Mouse (Mus musculus): ENCODE results near the gene Ddx56.
A peak's percentile ranks its signal among the peaks of the same experiment; 100 is the strongest.

The Ddx56 gene

GRCm38 (mm10) chr11:6267320-6268254, at the start of gene Ddx56:
Gene Ddx56, minus strand, starts transcription at chr11:6267772.
- peak; percentile 91 for DNase-seq

GRCm38 (mm10) chr11:6316821-6317220, 49.2 kb upstream of the Ddx56 start:
- DNase-seq = no peak

- DNase-seq = no peak
Measured at GRCm38 (mm10) chr11:6313874-6314406, 46.4 kb upstream of the Ddx56 start.

- peak; percentile 28 for DNase-seq
Measured at GRCm38 (mm10) chr11:6308181-6308580, 40.6 kb upstream of the Ddx56 start.

- DNase-seq = no peak
Measured at GRCm38 (mm10) chr11:6305943-6306430, 38.4 kb upstream of the Ddx56 start.

DNA sequence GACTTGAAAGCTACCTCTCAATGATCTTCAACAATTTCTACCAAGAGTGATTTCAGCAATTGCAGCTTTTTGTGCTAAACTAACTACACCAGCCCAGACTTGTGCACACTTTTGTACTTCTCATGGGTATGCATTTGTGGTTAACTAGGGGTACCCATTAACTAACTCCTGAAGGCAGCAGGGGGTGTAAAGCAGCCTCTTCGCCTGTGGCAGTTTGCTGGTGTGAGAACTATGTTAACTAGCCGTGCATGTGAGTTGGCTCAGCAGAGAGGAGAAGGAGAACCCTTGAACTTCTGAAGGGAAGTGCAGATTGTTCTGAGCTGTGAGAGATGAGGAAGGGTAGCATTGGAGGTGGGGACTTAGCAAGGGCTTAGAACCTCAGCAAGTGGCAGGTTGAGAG, 35.2 kb upstream of the Ddx56 start:
- no peak for DNase-seq

DNA sequence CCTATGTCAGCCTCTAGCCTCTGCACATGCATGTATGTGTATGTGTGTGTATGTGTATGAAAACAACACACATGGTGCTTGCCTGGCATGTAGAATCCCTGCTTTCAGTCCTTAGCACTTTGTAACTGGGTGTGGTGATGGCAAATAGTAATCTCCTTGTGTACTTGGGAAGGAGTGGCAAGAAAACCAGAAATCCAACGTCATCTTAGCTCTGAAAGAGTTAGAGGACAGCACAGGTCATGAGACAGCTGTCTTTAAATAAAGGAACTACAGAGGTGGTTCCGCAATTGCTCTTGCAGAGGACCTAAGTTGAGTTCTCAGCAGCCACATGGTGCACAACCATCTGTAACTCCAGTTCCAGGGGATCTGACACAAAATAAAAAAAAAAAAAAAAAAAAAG, 31.9 kb upstream of the Ddx56 start:
- DNase-seq = no peak

DNA sequence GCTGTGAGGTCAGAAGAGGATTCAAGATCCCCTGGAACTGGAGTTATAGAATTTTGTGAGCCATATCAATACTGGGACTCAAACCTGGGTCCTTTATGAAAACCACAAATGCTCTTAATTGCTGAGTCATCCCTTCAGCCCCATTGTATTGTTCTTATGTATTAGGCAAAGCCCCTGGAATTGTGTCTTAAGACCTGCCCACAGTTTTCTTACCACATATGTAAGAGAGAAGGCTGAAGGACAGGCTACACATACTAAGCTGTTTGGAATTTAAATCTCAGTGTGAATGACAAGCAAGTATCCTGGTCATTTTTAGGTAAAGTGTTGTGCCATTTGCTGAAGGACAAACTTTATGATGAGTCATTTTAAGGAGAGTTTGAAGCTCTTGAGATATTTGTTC, 28.5 kb upstream of the Ddx56 start:
- DNase-seq = no peak

GRCm38 (mm10) chr11:6294632-6295031, 27.1 kb upstream of the Ddx56 start:
- no peak for DNase-seq

DNA sequence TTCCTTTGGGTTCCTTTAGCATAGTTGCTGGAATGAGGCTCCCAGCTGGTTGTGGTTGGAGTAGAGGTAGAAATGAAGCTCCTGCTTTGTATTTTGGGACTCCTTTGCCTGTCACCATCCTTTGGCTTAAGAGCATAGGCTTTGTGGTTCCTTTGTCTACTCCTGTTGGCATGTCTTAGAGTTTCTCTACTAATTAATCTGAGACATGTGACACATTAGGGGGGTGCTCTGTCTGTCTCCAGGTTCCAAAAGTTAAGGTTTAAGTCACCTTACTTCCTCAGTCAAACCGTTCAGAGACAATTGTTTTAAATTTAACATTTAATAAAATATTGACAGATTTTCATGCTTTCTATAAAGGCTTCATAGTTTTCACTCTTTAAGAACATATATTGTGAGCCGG, 26.0 kb upstream of the Ddx56 start:
- DNase-seq = no peak

GRCm38 (mm10) chr11:6292988-6293349, 25.4 kb upstream of the Ddx56 start:
- no peak for DNase-seq

DNA sequence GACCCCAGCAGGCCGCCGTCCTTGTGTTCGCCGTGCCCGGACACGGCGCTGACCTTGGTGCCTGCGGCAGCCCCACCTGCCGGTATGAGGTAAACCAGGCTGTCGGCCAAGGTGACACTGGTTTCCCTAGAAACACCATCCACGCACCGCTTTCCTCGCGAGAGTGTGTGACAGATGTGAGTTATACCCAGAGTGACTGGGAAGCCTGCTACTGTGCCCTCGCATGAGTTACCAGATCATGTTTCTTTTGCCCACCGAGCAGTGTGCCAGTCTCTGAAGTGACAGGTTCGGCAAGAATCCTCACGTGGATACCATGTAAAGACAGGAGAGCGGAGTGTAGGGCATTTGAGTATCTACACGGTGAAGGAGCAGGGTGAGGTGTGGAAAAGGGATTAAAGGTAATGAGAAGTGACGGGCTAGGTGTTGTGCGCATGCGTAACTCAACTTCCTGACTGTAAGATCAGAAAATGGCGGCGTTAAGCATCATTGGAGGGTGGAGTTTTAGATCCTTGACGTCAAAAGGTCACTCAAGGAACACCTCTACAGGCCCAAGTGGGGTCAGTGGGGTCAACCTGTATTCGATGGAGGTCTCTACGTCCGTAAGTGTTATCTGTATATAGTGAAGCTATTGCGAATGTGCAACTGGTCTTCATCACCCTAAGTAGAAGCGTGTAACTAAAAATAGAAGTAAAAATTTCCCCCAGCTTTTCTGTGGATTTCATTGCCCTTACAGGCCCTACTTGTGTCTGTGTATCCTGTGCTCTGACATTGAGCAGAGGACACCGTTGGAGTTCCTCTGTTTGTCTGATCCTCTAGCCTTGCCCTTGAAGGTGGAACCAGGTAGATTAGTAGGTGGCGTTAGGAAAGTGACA, 24.8 kb upstream of the Ddx56 start:
- DNase-seq = no peak

DNA sequence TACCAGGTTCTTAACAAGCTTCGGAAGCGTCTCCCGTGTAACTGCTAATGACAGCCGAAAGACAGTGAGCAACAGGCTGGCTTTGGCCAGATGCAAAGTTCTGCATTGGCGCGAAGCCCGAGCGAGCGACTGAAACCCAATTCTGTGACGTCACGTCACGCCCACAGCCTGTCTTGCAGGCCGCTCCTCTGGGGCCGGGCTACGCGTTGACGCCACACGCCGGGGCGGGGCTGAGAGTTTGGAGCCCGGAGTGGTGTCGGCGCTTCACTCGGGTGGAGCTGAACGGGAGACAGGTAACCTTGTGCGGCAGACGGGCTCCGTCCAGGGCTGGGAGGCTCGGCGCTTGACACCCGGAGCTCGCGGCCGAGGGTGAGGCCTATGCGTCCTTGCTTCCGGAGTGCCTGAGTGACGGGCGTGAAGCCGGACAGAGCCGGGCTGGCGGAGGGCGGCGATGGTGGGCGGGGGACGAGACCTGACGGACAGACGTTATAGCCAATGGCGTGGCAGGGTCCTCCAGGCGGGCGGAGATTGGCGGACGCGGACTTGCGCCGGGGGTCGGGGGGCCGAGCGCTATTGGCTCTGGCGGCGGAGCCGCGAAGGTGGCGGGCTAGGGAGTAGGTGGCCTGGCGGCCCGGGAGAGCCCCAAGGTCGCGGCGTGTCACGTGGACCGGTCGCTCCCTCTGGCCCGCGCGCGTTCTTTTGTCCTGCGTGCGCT, 24.0 kb upstream of the Ddx56 start, which contains the start of gene Ogdh:
Gene Ogdh, plus strand, starts transcription at position 233 of the 715 bp plus-strand sequence.
- peak; percentile 100 for DNase-seq

DNA sequence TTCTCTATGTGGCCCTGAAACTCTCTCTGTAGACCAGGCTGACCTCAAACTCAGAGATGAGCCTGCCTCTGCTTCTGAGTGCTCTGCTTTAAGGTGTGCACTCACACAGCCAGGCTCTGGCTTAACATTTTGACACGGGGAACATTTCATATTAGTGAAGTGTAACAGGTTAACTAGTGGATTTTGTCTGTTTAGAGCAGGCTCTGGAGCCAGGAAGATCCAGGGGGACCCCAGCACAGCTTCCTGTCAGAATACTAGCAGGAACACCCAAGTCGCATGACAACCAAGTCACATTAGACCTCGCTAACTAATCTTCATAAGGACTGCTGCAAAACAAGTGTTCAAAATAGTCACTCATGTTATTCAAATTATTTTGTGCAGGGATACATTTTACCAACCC, 23.3 kb upstream of the Ddx56 start:
- DNase-seq = no peak

- DNase-seq = no peak
Measured at GRCm38 (mm10) chr11:6290138-6290537, 22.6 kb upstream of the Ddx56 start.

GRCm38 (mm10) chr11:6282940-6283339, 15.4 kb upstream of the Ddx56 start:
- DNase-seq = no peak

GRCm38 (mm10) chr11:6276466-6276865, 8.9 kb upstream of the Ddx56 start:
- DNase-seq = no peak

DNA sequence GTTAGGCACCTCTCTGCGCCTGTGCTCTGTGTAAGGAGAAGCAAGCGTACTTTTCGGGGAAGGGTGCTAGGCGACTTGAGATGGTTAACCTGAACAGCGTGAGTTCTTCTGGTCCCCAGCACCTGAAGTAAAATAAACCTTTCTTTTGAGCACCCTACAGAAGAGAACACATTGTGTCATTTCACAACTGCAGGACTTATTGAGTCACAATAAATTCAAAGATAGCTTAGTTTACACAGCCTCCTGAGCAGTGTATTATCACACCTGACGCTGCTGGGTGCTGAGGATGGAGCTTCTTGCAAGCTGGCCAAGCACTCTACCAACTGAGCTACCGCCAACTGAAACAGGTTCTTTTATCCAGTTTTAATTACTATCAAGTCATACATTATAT, 7.5 kb upstream of the Ddx56 start:
- no peak for DNase-seq

DNA sequence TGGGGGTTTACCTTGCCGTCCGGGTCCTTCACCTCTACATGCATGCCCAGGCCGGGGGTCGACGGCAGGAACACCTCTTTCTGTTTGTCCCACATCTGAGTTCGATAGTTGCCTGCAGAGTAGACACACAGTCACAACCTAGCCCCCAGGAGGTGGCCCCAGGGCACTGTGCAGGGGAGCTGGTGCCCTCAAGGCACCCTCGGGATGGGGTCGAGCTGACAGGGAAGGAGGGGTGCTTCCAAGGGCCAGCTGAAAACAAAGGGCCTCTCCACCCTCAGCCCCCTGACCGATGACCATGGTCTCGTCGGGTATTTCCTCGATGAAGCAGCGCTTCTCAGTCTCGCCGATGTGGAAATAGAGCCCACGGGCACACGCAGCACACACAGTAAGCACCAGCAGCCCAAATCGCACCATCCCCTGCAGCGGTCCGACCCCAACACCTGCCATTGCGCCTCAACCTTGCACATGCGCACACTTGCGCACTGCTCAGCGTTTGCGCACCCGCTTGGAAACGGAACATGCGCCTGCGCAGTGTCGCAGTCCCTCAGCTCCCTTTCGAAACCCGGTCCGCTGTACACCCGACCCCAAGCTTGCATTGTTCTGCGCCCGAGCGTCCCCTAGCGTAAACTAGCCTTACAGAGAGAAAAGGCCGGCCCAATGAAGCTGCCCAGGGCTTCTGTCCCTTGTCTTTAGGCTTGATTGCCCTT, 7.0 kb upstream of the Ddx56 start, which contains the start of gene Tmed4:
Gene Tmed4, minus strand, starts transcription at position 484 of the 707 bp plus-strand sequence.
- DNase-seq = peak; percentile 99

DNA sequence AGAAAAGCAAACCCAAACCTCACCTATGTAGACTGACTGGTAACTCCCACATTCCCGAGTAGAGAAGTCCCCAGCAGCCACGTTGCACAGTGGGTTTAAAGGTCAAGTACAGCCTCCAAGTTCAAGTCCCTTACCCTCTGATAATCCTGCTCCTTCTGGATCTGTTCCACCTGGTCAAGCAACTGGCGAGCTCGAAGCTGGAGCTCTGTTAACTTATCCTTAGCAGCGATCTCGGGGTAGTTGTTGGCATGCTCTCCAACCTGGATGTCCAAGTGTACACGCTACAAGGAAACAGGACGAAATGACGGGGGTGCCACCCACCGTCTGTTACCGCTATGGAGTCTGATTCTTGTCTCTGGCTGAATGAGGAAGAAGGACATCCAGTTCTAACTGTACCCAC, 6.0 kb upstream of the Ddx56 start:
- peak; percentile 33 for DNase-seq

- DNase-seq = no peak
Measured at GRCm38 (mm10) chr11:6266621-6267020, 951 bp downstream of the Ddx56 start.
